Mouse (Mus musculus) gastrocnemius, adult 2 months (tissue): Measurements from ENCODE around the gene Gtf3c1. TPM values are rescaled to one million over a fixed set of nuclear protein-coding genes. Genes with fewer than 3 reads are reported as not detected.
A peak's percentile ranks its signal among the peaks of the same experiment; 100 is the strongest.
"Not testable (repeated sequence)": the region's sequence is repeated elsewhere in the genome, so short reads cannot be mapped to it uniquely, and the experiment has no call there.

Experiments used
- DNase-seq: peaks from one replicate; pipeline ENCODE4 v3.0.0; 2022
- H3K27ac ChIP-seq: fragments of 200-600 bp; 2 replicates; pipeline ENCODE4 v1.8.1; 2022; ENCODE audit warnings: mild to moderate bottlenecking
- H3K4me3 ChIP-seq: fragments of 200-600 bp; 2 replicates; pipeline ENCODE4 v1.8.1; 2022; ENCODE audit warnings: mild to moderate bottlenecking, moderate library complexity
- CTCF ChIP-seq: fragments of 200-600 bp; IDR thresholded peaks from 2 replicates; pipeline ENCODE4 v1.8.1; 2022; ENCODE audit warnings: antibody characterized with exemption, mild to moderate bottlenecking, moderate library complexity
- intact Hi-C: fragments of 180-260 bp; cut with DNase I; formaldehyde crosslinking; loops from one replicate; pipeline ENCODE4 v1.15.1; 2025
- total RNA-seq, 2 experiments: library from RNA; stranded (reverse); gene quantifications; 2 replicates each; pipeline ENCODE4 v1.2.3; 2021

The Gtf3c1 gene
- total RNA-seq, 2 experiments from 2014 or later, result 34.1 TPM

GRCm38 (mm10) chr7:125731679-125732078, 24.1 kb upstream of the Gtf3c1 start:
- no peak overlapping the region for H3K4me3 ChIP-seq
- TF ChIP-seq CTCF, result no peak
- DNase-seq, result no peak
- intact Hi-C loops, result no loop called here
- no peak overlapping the region for H3K27ac ChIP-seq

GRCm38 (mm10) chr7:125723189-125723972, 15.8 kb upstream of the Gtf3c1 start:
- Histone ChIP-seq H3K27ac (no peak overlapping the region), H3K4me3 (no peak overlapping the region)
- DNase-seq, result no peak
- intact Hi-C loops, result no loop called here
- TF ChIP-seq CTCF, result no peak

- no peak for DNase-seq
- Histone ChIP-seq H3K4me3 (no peak overlapping the region), H3K27ac (no peak overlapping the region)
- TF ChIP-seq CTCF, result peak; percentile 21; the same call in 1 of the 2 replicates
- intact Hi-C loops, result no loop called here
These were observed 14.5 kb upstream of the Gtf3c1 start for GRCm38 (mm10) chr7:125722127-125722526.

- no peak for TF ChIP-seq CTCF
- Histone ChIP-seq H3K27ac (no peak overlapping the region), H3K4me3 (no peak overlapping the region)
- intact Hi-C loops, result no loop called here
- DNase-seq, result no peak
These were observed 13.5 kb upstream of the Gtf3c1 start for GRCm38 (mm10) chr7:125721033-125721432.

GRCm38 (mm10) chr7:125720370-125720769, 12.8 kb upstream of the Gtf3c1 start:
- Histone ChIP-seq H3K27ac (no peak overlapping the region), H3K4me3 (no peak overlapping the region)
- no peak for DNase-seq
- TF ChIP-seq CTCF, result no peak
- intact Hi-C loops, result no loop called here

- TF ChIP-seq CTCF, result no peak
- intact Hi-C loops, result no loop called here
- no peak overlapping the region for H3K27ac ChIP-seq
- DNase-seq, result no peak
- no peak overlapping the region for H3K4me3 ChIP-seq
These were observed 10.0 kb upstream of the Gtf3c1 start for GRCm38 (mm10) chr7:125717612-125718011.

GRCm38 (mm10) chr7:125716724-125717123, 9.1 kb upstream of the Gtf3c1 start:
- DNase-seq, result no peak
- intact Hi-C loops, result no loop called here
- Histone ChIP-seq H3K27ac (peak overlapping the region; percentile 21; the same call in 1 of the 2 replicates), H3K4me3 (no peak overlapping the region)
- TF ChIP-seq CTCF, result no peak

- DNase-seq, result no peak
- Histone ChIP-seq H3K4me3 (no peak overlapping the region), H3K27ac (no peak overlapping the region)
- no peak for TF ChIP-seq CTCF
- intact Hi-C loops, result no loop called here
These were observed 7.2 kb upstream of the Gtf3c1 start for GRCm38 (mm10) chr7:125714803-125715202.

- H3K27ac ChIP-seq, DNase-seq, H3K4me3 ChIP-seq, intact Hi-C loops: not testable (repeated sequence)
These were observed 6.0 kb upstream of the Gtf3c1 start for GRCm38 (mm10) chr7:125713542-125714055.

- Histone ChIP-seq H3K4me3 (peak overlapping the region; percentile 92), H3K27ac (peak overlapping the region; percentile 97)
- no peak for DNase-seq
- intact Hi-C loops, result no loop called here
- no peak for TF ChIP-seq CTCF
These were observed 520 bp upstream of the Gtf3c1 start for GRCm38 (mm10) chr7:125708100-125708499.

GRCm38 (mm10) chr7:125707186-125707585, 394 bp downstream of the Gtf3c1 start:
- TF ChIP-seq CTCF, result 0 out of 2 replicates have a peak, but pooled peaks have one; percentile 7
- DNase-seq, result peak; percentile 81
- H3K27ac ChIP-seq, result peak overlapping the region; percentile 97
- peak overlapping the region; percentile 92 for H3K4me3 ChIP-seq
- intact Hi-C loops, result no loop called here

- H3K4me3 ChIP-seq, result no peak overlapping the region
- H3K27ac ChIP-seq, result no peak overlapping the region
- intact Hi-C loops, result no loop called here
- no peak for DNase-seq
- TF ChIP-seq CTCF, result no peak
These were observed 4.8 kb downstream of the Gtf3c1 start for GRCm38 (mm10) chr7:125702791-125703190.

- no peak overlapping the region for H3K27ac ChIP-seq
- intact Hi-C loops, result no loop called here
- no peak overlapping the region for H3K4me3 ChIP-seq
- no peak for DNase-seq
- no peak for TF ChIP-seq CTCF
These were observed 13.5 kb downstream of the Gtf3c1 start for GRCm38 (mm10) chr7:125694056-125694455.

GRCm38 (mm10) chr7:125690516-125690915, 17.1 kb downstream of the Gtf3c1 start:
- TF ChIP-seq CTCF, result no peak
- H3K27ac ChIP-seq, result no peak overlapping the region
- intact Hi-C loops, result no loop called here

More at GRCm38 (mm10) chr7:125690516-125690915, 17.1 kb downstream of the Gtf3c1 start:
- no peak for DNase-seq
- no peak overlapping the region for H3K4me3 ChIP-seq
